Mouse (Mus musculus): ENCODE measurements around the gene Mttp. TPM values are rescaled to one million over a fixed set of nuclear protein-coding genes. Genes with fewer than 3 reads are reported as not detected.

The Mttp gene
- polyA plus RNA-seq, 1 experiment, result 1.2 TPM

DNA sequence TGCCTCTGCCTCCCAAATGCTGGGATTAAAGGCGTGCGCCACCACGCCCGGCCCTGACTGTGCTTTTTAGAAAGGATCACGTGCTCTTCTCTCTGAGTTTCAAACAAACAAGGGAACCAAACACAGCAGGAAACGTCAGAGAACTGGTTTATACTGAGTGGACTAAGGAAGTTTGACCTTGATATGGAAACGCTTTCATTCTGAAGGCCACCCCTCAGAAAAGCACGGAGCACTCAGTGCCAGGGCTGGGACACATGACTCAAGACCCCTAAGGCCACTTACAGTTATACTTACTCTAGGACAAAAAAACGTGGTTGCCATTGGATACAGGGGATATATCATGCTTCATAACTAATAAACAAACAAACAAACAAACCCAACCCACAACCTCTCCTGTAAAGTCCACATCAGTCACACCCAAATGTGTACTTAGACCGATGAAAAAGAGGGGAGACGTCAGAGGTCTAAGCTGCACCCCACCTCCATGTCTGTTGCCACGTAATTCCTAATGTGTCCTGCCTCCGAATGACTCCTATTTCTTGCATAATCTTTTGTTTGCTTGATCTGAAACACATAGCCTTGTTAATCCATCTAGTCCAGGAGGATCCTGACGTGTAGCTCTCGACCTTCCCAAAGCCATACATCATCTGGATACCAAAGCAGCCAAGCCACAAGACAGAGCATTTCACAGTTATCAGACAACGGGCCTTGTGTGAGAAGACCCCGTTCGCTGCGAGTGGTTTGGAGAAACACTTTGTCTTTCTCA is 48.3 kb downstream of the Mttp start:
- no peaks in the 10 kb centered on the region for H3K79me2 ChIP-seq (ENCODE audit: control insufficient read depth, insufficient read depth)
- no peak overlapping the region for H3ac ChIP-seq (ENCODE audit: control insufficient read depth, insufficient read length, low read depth)
- no peaks in the 10 kb centered on the region for H3K36me3 ChIP-seq (ENCODE audit: control insufficient read depth, insufficient read depth)
- no peak overlapping the region for H3K4me3 ChIP-seq (ENCODE audit: insufficient read depth, poor library complexity, severe bottlenecking)
- no peaks in the 10 kb centered on the region for H3K79me3 ChIP-seq (ENCODE audit: low read depth)
- TF ChIP-seq MAX (IDR thresholded peaks at IDR 0.05) (no peak), MYOD1 (IDR thresholded peaks at IDR 0.05; ENCODE audit: control insufficient read depth, insufficient read length, low read depth) (no peak), CEBPB (IDR thresholded peaks at IDR 0.05; ENCODE audit: low read depth) (no peak), USF1 (IDR thresholded peaks at IDR 0.05; ENCODE audit: low read depth) (no peak), CTCF (IDR thresholded peaks at IDR 0.05; ENCODE audit: control insufficient read depth, insufficient read depth, insufficient read length) (no peak), FOSL1 (IDR thresholded peaks at IDR 0.05; ENCODE audit: insufficient read depth, low read length, poor library complexity, severe bottlenecking) (no peak)
- no peaks in the 10 kb centered on the region for H3K27me3 ChIP-seq (ENCODE audit: control insufficient read depth, insufficient read depth, insufficient read length)

GRCm38 (mm10) chr3:138095718-138096117 is 49.0 kb downstream of the Mttp start:
- no peak for TF ChIP-seq CEBPB (IDR thresholded peaks at IDR 0.05; ENCODE audit: low read depth)
- TF ChIP-seq FOSL1 (IDR thresholded peaks at IDR 0.05; ENCODE audit: insufficient read depth, low read length, poor library complexity, severe bottlenecking), result no peak
- no peak for TF ChIP-seq MYOG (IDR thresholded peaks at IDR 0.05; ENCODE audit: control insufficient read depth, extremely low read depth, insufficient read length)
- TF ChIP-seq MAX (IDR thresholded peaks at IDR 0.05), result no peak
- no peak for TF ChIP-seq MYOD1 (IDR thresholded peaks at IDR 0.05; ENCODE audit: control insufficient read depth, insufficient read length, low read depth)
- TF ChIP-seq USF1 (IDR thresholded peaks at IDR 0.05; ENCODE audit: low read depth), result no peak
- no peaks in the 10 kb centered on the region for H3K27me3 ChIP-seq (ENCODE audit: control insufficient read depth, insufficient read depth, insufficient read length)
- no peak overlapping the region for H3K4me3 ChIP-seq (ENCODE audit: insufficient read depth, poor library complexity, severe bottlenecking)
- no peaks in the 10 kb centered on the region for H3K79me2 ChIP-seq (ENCODE audit: control insufficient read depth, insufficient read depth)
- H3ac ChIP-seq (ENCODE audit: control insufficient read depth, insufficient read length, low read depth), result no peak overlapping the region
- H3K79me3 ChIP-seq (ENCODE audit: low read depth), result no peaks in the 10 kb centered on the region
- no peaks in the 10 kb centered on the region for H3K36me3 ChIP-seq (ENCODE audit: control insufficient read depth, insufficient read depth)

DNA sequence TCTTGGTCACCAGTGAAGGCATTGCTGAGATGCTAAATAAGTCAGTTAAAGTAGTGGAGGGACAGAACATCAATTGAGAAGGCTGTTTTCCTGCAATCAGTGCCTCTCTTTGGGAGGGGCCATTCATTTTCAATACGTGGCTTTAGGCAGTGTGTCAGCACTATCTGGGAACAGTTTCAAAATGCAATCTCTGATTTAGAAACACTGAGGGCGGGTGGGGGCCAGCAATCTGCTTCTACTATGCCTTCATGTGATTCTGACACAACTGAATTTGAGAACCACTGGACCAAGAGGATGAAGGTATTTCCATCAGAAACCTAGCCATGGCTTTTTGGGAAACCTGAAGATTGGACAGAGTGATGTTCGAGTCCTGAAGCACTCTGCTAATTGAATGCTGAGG is 49.5 kb downstream of the Mttp start:
- H3K79me2 ChIP-seq (ENCODE audit: control insufficient read depth, insufficient read depth), result no peaks in the 10 kb centered on the region
- H3K79me3 ChIP-seq (ENCODE audit: low read depth), result no peaks in the 10 kb centered on the region
- H3K27me3 ChIP-seq (ENCODE audit: control insufficient read depth, insufficient read depth, insufficient read length), result no peaks in the 10 kb centered on the region
- H3ac ChIP-seq (ENCODE audit: control insufficient read depth, insufficient read length, low read depth), result no peak overlapping the region
- H3K4me3 ChIP-seq (ENCODE audit: insufficient read depth, poor library complexity, severe bottlenecking), result no peak overlapping the region
- no peaks in the 10 kb centered on the region for H3K36me3 ChIP-seq (ENCODE audit: control insufficient read depth, insufficient read depth)
- TF ChIP-seq USF1 (IDR thresholded peaks at IDR 0.05; ENCODE audit: low read depth) (no peak), MAX (IDR thresholded peaks at IDR 0.05) (no peak), FOSL1 (IDR thresholded peaks at IDR 0.05; ENCODE audit: insufficient read depth, low read length, poor library complexity, severe bottlenecking) (no peak), CEBPB (IDR thresholded peaks at IDR 0.05; ENCODE audit: low read depth) (no peak), CTCF (IDR thresholded peaks at IDR 0.05; ENCODE audit: control insufficient read depth, insufficient read depth, insufficient read length) (no peak), MYOG (IDR thresholded peaks at IDR 0.05; ENCODE audit: control insufficient read depth, extremely low read depth, insufficient read length) (no peak), MYOD1 (IDR thresholded peaks at IDR 0.05; ENCODE audit: control insufficient read depth, insufficient read length, low read depth) (no peak)

- TF ChIP-seq CEBPB (IDR thresholded peaks at IDR 0.05; ENCODE audit: low read depth) (no peak), MAX (IDR thresholded peaks at IDR 0.05) (no peak), MYOD1 (IDR thresholded peaks at IDR 0.05; ENCODE audit: control insufficient read depth, insufficient read length, low read depth) (no peak), FOSL1 (IDR thresholded peaks at IDR 0.05; ENCODE audit: insufficient read depth, low read length, poor library complexity, severe bottlenecking) (no peak), USF1 (IDR thresholded peaks at IDR 0.05; ENCODE audit: low read depth) (no peak), MYOG (IDR thresholded peaks at IDR 0.05; ENCODE audit: control insufficient read depth, extremely low read depth, insufficient read length) (no peak), CTCF (IDR thresholded peaks at IDR 0.05; ENCODE audit: control insufficient read depth, insufficient read depth, insufficient read length) (no peak)
- peaks cover 43% of the 10 kb centered on the region for H3K36me3 ChIP-seq (ENCODE audit: control insufficient read depth, insufficient read depth)
- no peaks in the 10 kb centered on the region for H3K27me3 ChIP-seq (ENCODE audit: control insufficient read depth, insufficient read depth, insufficient read length)
- H3K4me3 ChIP-seq (ENCODE audit: insufficient read depth, poor library complexity, severe bottlenecking), result no peak overlapping the region
- H3K79me3 ChIP-seq (ENCODE audit: low read depth), result no peaks in the 10 kb centered on the region
- no peaks in the 10 kb centered on the region for H3K79me2 ChIP-seq (ENCODE audit: control insufficient read depth, insufficient read depth)
- H3ac ChIP-seq (ENCODE audit: control insufficient read depth, insufficient read length, low read depth), result no peak overlapping the region
Observed at GRCm38 (mm10) chr3:138083896-138084295, 60.9 kb downstream of the Mttp start.

DNA sequence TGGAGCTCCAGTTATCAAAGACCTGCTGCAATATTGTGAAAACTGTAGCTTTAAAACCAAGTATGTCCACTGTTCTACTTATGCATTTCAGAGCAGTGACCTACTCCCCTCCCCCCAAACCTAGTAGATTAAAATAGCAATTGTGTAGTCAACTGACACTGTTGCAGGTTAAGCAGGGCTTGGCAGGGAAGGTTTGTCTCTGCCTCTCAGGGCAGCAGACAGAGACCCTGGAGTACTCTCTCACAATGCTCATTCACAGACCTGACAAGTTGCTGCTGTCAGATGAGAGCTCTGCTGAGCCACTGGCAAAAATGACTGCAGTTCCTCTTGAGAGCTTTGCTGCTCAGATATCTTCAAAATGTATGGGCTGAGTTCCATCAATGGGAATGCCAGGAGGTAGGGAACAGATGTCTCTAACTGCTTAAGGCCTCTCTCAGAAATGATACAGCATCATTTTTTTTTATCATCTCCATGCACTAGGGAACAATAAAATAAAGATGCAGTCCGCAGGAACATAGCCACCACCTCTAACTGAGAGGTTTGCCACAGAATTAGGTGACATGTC is 61.6 kb downstream of the Mttp start:
- no peaks in the 10 kb centered on the region for H3K79me3 ChIP-seq (ENCODE audit: low read depth)
- H3K36me3 ChIP-seq (ENCODE audit: control insufficient read depth, insufficient read depth), result peaks cover 50% of the 10 kb centered on the region
- no peaks in the 10 kb centered on the region for H3K27me3 ChIP-seq (ENCODE audit: control insufficient read depth, insufficient read depth, insufficient read length)
- no peak overlapping the region for H3K4me3 ChIP-seq (ENCODE audit: insufficient read depth, poor library complexity, severe bottlenecking)
- H3K79me2 ChIP-seq (ENCODE audit: control insufficient read depth, insufficient read depth), result no peaks in the 10 kb centered on the region
- no peak overlapping the region for H3ac ChIP-seq (ENCODE audit: control insufficient read depth, insufficient read length, low read depth)
- TF ChIP-seq MYOG (IDR thresholded peaks at IDR 0.05; ENCODE audit: control insufficient read depth, extremely low read depth, insufficient read length) (no peak), FOSL1 (IDR thresholded peaks at IDR 0.05; ENCODE audit: insufficient read depth, low read length, poor library complexity, severe bottlenecking) (no peak), USF1 (IDR thresholded peaks at IDR 0.05; ENCODE audit: low read depth) (no peak), CTCF (IDR thresholded peaks at IDR 0.05; ENCODE audit: control insufficient read depth, insufficient read depth, insufficient read length) (no peak), MYOD1 (IDR thresholded peaks at IDR 0.05; ENCODE audit: control insufficient read depth, insufficient read length, low read depth) (no peak), MAX (IDR thresholded peaks at IDR 0.05) (no peak), CEBPB (IDR thresholded peaks at IDR 0.05; ENCODE audit: low read depth) (no peak)
